Mouse (Mus musculus) testis, adult 2 months (tissue): ENCODE results near the gene Arl5c.

Experiments used
- CTCF ChIP-seq: fragments of 200-500 bp; IDR thresholded peaks from 2 replicates; pipeline ENCODE4 v1.5.1; 2012; ENCODE audit warnings: low read depth, mild to moderate bottlenecking, inconsistent platforms, low read length, moderate library complexity; ENCODE audit not compliant: control insufficient read depth, insufficient read depth, insufficient replicate concordance
- POLR2A ChIP-seq: fragments of 200-500 bp; IDR thresholded peaks from 2 replicates; pipeline ENCODE4 v1.6.1; 2012; ENCODE audit warnings: low read depth, mild to moderate bottlenecking, inconsistent platforms, low read length, moderate library complexity; ENCODE audit not compliant: control insufficient read depth

DNA sequence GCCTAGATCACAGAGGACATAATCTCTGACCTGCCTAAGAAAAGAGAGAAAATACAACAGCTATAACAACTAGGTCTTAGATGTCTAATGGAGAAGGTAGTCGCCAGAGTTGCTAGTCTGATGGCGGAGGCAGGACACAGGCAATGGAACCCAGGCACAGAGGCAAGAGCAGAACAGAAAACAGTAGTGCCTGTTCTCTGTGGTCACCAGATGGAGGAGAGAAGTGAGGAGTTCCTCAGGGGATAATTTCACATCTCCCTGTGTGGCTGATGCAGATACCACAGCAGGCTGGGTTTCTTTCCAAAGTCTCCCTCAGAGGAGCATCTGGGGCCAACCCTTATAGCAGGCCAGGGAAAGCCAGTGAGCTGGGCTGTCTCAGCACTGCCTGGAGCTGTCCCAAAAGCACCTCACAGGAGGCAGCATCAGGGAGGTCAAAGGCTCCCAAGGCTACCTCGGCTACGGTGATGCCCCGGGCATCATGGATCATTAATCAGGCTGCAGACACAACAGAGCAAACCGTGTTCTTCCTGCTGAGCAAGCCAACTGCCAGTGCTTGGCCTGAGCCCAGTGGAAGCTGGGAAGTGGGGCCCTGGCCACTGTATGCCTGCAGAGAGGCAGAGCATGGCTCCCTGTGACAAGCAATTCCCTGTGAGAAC is 38.9 kb downstream of the Arl5c start:
- TF ChIP-seq CTCF (no peak), POLR2A (no peak)
